Mouse (Mus musculus): Measurements from ENCODE around the gene Clcnkb. TPM values are rescaled to one million over a fixed set of nuclear protein-coding genes. Genes with fewer than 3 reads are reported as not detected.

Clcnkb gene
- polyA plus RNA-seq (2014; fragmentation: Nextera tagmentation; extraction: Ambion mirVana) = 3.6 and 6.0 TPM in 2 replicates

DNA sequence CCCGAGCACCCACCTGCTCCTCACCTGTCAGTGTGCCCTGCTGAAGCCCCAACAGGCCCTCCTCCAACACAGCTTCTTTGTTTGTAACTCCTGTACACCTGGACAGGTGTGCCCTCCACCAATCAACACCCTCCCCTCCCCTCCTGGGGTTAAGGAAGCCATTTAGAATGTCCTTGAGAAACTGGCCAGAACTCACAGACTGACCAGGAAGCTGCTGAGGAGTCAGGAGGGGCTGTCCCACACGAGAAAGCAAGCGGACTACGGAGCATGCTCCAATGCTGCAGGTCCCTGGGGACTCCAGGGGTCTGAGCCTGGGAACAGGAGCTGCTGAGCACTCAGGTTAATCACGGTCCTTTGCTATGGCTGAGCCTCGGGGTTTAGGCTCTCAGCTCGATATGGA is at the start of gene Clcnkb:
Gene Clcnkb, minus strand, starts transcription at position 91 of the 400 bp plus-strand sequence.
- peaks cover 9% of the 10 kb centered on the region for H3K4me1 ChIP-seq (ENCODE audit: control insufficient read depth, insufficient read depth, low read length)
- H3K4me2 ChIP-seq (replicated peaks; ENCODE audit: low read depth, low read length) = no peak within 1 kb of the TSS
- no peak for ATAC-seq (ENCODE audit: low FRiP score, low TSS enrichment)
- 68% methylated on average over 7 of the region's 7 CpGs for WGBS
- H3K4me3 ChIP-seq (ENCODE audit: low read length) = no peak within 1 kb of the TSS
- H3K36me3 ChIP-seq (ENCODE audit: control insufficient read depth, insufficient read depth, low read length) = no peaks in the 10 kb centered on the region
- no peak within 1 kb of the TSS for H3K27ac ChIP-seq (ENCODE audit: low read depth, low read length)
- H3K9me3 ChIP-seq (ENCODE audit: control insufficient read depth, low read length) = no peaks in the 10 kb centered on the region
- no peaks in the 10 kb centered on the region for H3K27me3 ChIP-seq (ENCODE audit: control insufficient read depth, insufficient read depth, low read length)
- no peak within 1 kb of the TSS for H3K9ac ChIP-seq (ENCODE audit: low read depth, low read length)

DNA sequence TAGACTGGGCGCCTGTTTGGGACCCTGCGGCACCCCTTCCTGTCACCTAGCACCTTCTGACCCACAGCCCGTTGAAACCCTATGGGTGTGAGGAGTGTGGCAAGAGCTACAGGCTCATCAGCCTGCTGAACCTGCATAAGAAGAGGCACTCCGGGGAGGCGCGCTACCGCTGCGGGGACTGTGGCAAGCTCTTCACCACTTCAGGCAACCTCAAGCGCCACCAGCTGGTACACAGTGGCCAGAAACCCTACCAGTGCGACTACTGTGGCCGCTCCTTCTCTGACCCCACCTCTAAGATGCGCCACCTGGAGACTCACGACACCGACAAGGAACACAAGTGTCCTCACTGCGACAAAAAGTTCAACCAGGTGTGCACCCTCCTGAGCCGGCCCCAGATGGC is 48.9 kb upstream of the Clcnkb start:
- 82% methylated on average over 16 of the region's 16 CpGs for WGBS
- no peaks in the 10 kb centered on the region for H3K9me3 ChIP-seq (ENCODE audit: control insufficient read depth, low read length)

DNA sequence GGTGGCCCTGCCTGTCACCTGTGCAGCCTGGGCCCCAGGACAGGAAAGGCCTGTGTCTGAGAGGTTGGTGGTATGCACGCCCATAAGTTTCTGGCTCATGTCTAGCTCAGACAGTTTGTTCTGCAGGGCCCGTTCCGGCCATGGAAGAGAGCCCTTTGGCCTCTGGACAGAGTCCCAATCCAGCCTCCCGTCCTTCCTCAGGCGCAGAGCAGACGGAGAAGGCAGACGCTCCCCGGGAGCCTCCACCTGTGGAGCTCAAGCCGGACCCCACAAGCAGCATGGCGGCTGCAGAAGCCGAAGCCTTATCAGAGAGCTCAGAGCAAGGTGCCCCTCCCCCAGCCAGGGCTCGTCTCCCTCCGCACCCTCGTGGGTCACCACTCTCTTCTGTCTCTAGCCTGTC is 47.7 kb upstream of the Clcnkb start:
- Histone ChIP-seq H3K27me3 (ENCODE audit: control insufficient read depth, insufficient read depth, low read length) (no peaks in the 10 kb centered on the region), H3K9me3 (ENCODE audit: control insufficient read depth, low read length) (no peaks in the 10 kb centered on the region), H3K4me2 (replicated peaks; ENCODE audit: low read depth, low read length) (no peak overlapping the region), H3K27ac (ENCODE audit: low read depth, low read length) (no peak overlapping the region), H3K9ac (ENCODE audit: low read depth, low read length) (no peak overlapping the region), H3K36me3 (ENCODE audit: control insufficient read depth, insufficient read depth, low read length) (peaks cover 75% of the 10 kb centered on the region), H3K4me1 (ENCODE audit: control insufficient read depth, insufficient read depth, low read length) (peaks cover 7% of the 10 kb centered on the region), H3K4me3 (ENCODE audit: low read length) (no peak overlapping the region)
- ATAC-seq (ENCODE audit: low FRiP score, low TSS enrichment) = no peak
- 84% methylated on average over 13 of the region's 14 CpGs for WGBS

More for the DNA sequence above, 48.9 kb upstream of the Clcnkb start:
- Histone ChIP-seq H3K4me2 (replicated peaks; ENCODE audit: low read depth, low read length) (no peak overlapping the region), H3K36me3 (ENCODE audit: control insufficient read depth, insufficient read depth, low read length) (peaks cover 84% of the 10 kb centered on the region), H3K4me3 (ENCODE audit: low read length) (no peak overlapping the region), H3K9ac (ENCODE audit: low read depth, low read length) (no peak overlapping the region), H3K27me3 (ENCODE audit: control insufficient read depth, insufficient read depth, low read length) (no peaks in the 10 kb centered on the region), H3K4me1 (ENCODE audit: control insufficient read depth, insufficient read depth, low read length) (no peaks in the 10 kb centered on the region), H3K27ac (ENCODE audit: low read depth, low read length) (no peak overlapping the region)
- ATAC-seq (ENCODE audit: low FRiP score, low TSS enrichment) = no peak

DNA sequence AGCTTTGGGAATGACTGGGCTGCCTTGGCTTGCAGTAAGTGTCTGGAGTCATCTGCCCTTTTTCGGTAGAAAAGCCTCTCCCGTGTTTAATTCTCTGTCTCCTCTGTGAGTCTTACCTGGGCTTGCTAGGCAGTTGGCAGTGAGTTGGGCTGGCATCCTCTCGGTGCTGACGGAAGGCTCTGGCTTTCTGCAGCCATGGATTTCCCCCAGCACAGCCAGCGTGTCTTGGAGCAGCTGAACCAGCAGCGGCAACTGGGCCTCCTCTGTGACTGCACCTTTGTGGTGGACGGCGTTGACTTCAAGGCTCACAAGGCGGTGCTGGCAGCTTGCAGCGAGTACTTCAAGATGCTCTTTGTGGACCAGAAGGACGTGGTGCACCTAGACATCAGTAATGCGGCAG is 45.8 kb upstream of the Clcnkb start:
- no peak for ATAC-seq (ENCODE audit: low FRiP score, low TSS enrichment)
- H3K4me2 ChIP-seq (replicated peaks; ENCODE audit: low read depth, low read length) = no peak overlapping the region
- H3K27me3 ChIP-seq (ENCODE audit: control insufficient read depth, insufficient read depth, low read length) = no peaks in the 10 kb centered on the region
- no peak overlapping the region for H3K27ac ChIP-seq (ENCODE audit: low read depth, low read length)
- peaks cover 58% of the 10 kb centered on the region for H3K36me3 ChIP-seq (ENCODE audit: control insufficient read depth, insufficient read depth, low read length)
- no peak overlapping the region for H3K9ac ChIP-seq (ENCODE audit: low read depth, low read length)
- H3K4me1 ChIP-seq (ENCODE audit: control insufficient read depth, insufficient read depth, low read length) = peaks cover 16% of the 10 kb centered on the region
- no peaks in the 10 kb centered on the region for H3K9me3 ChIP-seq (ENCODE audit: control insufficient read depth, low read length)
- WGBS = 91% methylated on average over 12 of the region's 12 CpGs
- no peak overlapping the region for H3K4me3 ChIP-seq (ENCODE audit: low read length)

DNA sequence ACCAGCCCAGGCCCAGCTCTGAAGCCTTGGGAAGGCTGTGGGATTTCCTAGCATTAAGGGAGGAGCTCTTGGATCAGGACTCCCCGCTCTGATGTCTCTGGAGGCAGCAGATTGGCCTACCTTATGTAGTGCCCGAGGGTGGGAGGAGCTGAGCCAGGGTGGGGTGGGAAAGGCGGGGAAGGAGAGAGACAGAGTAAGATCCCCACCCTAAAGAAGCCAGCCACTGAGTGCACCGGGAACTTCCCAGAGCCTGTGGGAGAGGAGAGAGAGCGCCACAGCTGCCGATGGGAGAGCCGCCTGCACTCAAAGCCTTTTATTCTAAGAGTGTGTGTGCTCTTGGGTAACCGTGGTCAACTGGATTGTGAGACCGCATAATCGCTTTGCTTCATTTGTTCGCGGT is 45.3 kb upstream of the Clcnkb start:
- 66% methylated on average over 12 of the region's 12 CpGs for WGBS
- Histone ChIP-seq H3K36me3 (ENCODE audit: control insufficient read depth, insufficient read depth, low read length) (peaks cover 53% of the 10 kb centered on the region), H3K9me3 (ENCODE audit: control insufficient read depth, low read length) (no peaks in the 10 kb centered on the region)

DNA sequence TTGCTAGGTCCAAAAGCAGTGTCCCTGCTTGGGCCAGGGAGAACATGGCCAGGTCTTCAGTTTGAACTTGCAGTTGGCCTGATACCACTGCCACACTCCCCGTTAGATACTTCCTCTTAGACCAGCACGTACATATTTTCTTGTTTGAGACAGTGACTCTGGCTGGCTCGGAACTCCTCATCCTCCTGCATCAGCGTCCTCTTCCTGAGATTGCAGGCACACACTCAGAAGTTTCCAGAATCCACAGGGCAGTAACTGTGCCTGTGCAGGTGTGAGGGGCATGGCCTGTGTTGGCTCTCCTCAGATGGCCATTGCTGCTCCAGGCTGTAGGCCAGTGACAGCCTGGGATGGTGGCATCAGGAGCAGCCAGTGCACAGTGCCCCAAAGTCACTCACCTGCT is 44.7 kb upstream of the Clcnkb start:
- Histone ChIP-seq H3K4me1 (ENCODE audit: control insufficient read depth, insufficient read depth, low read length) (peaks cover 16% of the 10 kb centered on the region), H3K9me3 (ENCODE audit: control insufficient read depth, low read length) (no peaks in the 10 kb centered on the region), H3K4me3 (ENCODE audit: low read length) (no peak overlapping the region), H3K36me3 (ENCODE audit: control insufficient read depth, insufficient read depth, low read length) (peaks cover 47% of the 10 kb centered on the region), H3K9ac (ENCODE audit: low read depth, low read length) (no peak overlapping the region), H3K27ac (ENCODE audit: low read depth, low read length) (no peak overlapping the region), H3K27me3 (ENCODE audit: control insufficient read depth, insufficient read depth, low read length) (no peaks in the 10 kb centered on the region), H3K4me2 (replicated peaks; ENCODE audit: low read depth, low read length) (no peak overlapping the region)
- WGBS = 90% methylated on average over 4 of the region's 4 CpGs
- ATAC-seq (ENCODE audit: low FRiP score, low TSS enrichment) = no peak

More for the DNA sequence above, 45.3 kb upstream of the Clcnkb start:
- Histone ChIP-seq H3K4me1 (ENCODE audit: control insufficient read depth, insufficient read depth, low read length) (peaks cover 16% of the 10 kb centered on the region), H3K4me2 (replicated peaks; ENCODE audit: low read depth, low read length) (no peak overlapping the region), H3K27me3 (ENCODE audit: control insufficient read depth, insufficient read depth, low read length) (no peaks in the 10 kb centered on the region), H3K9ac (ENCODE audit: low read depth, low read length) (no peak overlapping the region), H3K27ac (ENCODE audit: low read depth, low read length) (no peak overlapping the region), H3K4me3 (ENCODE audit: low read length) (no peak overlapping the region)
- ATAC-seq (ENCODE audit: low FRiP score, low TSS enrichment) = no peak

DNA sequence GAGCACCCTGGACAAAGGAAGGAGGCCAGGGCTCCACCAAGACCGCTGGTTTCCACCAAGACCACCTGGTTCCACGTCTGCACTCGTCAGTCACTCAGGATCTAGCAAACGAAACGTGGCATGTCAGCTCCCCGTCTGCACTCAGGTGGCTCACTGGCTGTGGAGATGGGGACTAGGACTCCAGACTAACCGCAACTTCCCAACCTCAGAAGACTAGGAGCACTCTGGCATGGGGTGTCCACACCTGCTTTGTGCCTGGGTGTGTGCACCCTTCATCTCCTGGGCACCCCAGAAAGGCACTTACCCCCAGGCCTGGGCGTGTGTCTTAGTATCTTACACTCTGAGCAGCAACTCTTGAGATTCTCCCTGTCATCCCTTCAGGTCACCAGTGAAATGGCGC is 44.0 kb upstream of the Clcnkb start:
- Histone ChIP-seq H3K4me3 (ENCODE audit: low read length) (no peak overlapping the region), H3K4me2 (replicated peaks; ENCODE audit: low read depth, low read length) (no peak overlapping the region), H3K9me3 (ENCODE audit: control insufficient read depth, low read length) (no peaks in the 10 kb centered on the region), H3K4me1 (ENCODE audit: control insufficient read depth, insufficient read depth, low read length) (peaks cover 18% of the 10 kb centered on the region), H3K36me3 (ENCODE audit: control insufficient read depth, insufficient read depth, low read length) (peaks cover 40% of the 10 kb centered on the region), H3K27ac (ENCODE audit: low read depth, low read length) (no peak overlapping the region), H3K27me3 (ENCODE audit: control insufficient read depth, insufficient read depth, low read length) (no peaks in the 10 kb centered on the region), H3K9ac (ENCODE audit: low read depth, low read length) (no peak overlapping the region)
- WGBS = 94% methylated on average over 9 of the region's 9 CpGs
- no peak for ATAC-seq (ENCODE audit: low FRiP score, low TSS enrichment)

DNA sequence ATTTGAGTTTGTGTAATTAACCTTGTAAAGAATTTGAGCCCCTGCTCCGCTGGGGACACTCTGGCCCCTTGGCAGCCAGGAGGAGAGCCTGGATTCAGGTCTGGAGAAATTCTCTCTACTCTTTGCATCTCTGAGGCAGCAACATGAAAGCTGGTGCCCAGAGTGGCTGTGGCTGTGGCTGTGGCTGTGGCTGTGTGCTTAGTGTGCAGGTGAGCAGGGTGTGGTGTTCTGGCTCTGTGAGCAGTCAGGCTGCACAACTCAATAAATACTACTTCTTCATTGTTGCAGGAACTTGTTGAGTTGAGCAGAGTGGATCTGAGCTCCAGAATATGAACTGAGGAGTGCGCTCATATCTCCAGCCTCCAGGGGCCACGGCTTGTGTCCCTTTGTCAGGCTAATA is 43.1 kb upstream of the Clcnkb start:
- ATAC-seq (ENCODE audit: low FRiP score, low TSS enrichment) = no peak
- Histone ChIP-seq H3K9me3 (ENCODE audit: control insufficient read depth, low read length) (no peaks in the 10 kb centered on the region), H3K27ac (ENCODE audit: low read depth, low read length) (peak overlapping the region; percentile 4; the same call in 1 of the 2 replicates), H3K4me2 (replicated peaks; ENCODE audit: low read depth, low read length) (no peak overlapping the region), H3K4me1 (ENCODE audit: control insufficient read depth, insufficient read depth, low read length) (peaks cover 21% of the 10 kb centered on the region), H3K27me3 (ENCODE audit: control insufficient read depth, insufficient read depth, low read length) (no peaks in the 10 kb centered on the region), H3K36me3 (ENCODE audit: control insufficient read depth, insufficient read depth, low read length) (peaks cover 31% of the 10 kb centered on the region), H3K4me3 (ENCODE audit: low read length) (no peak overlapping the region), H3K9ac (ENCODE audit: low read depth, low read length) (no peak overlapping the region)
- WGBS = 72% methylated on average over 3 of the region's 3 CpGs

DNA sequence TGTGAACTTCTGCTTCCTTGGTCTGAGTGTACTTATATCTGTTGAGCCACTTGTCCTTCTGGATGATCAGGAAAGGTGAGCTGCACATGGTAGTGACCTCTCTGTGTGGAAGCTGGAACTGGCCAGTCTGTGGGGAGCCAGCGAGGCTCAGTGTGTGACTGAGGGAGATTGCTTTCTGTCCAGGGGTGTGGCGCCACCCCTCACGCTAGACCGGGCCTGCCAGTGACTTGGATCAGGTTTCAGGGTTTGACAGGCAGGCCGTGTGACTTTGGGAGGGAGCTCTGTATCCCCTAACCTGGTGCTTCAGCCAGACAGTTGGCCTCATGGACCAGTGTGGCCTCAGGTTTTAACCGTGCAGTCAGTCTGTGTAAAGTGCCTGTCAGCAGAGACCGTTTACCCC is 42.4 kb upstream of the Clcnkb start:
- H3K27ac ChIP-seq (ENCODE audit: low read depth, low read length) = no peak overlapping the region
- H3K36me3 ChIP-seq (ENCODE audit: control insufficient read depth, insufficient read depth, low read length) = peaks cover 25% of the 10 kb centered on the region
- 8% methylated on average over 7 of the region's 7 CpGs for WGBS

More for the DNA sequence above, 42.4 kb upstream of the Clcnkb start:
- Histone ChIP-seq H3K4me1 (ENCODE audit: control insufficient read depth, insufficient read depth, low read length) (peaks cover 21% of the 10 kb centered on the region), H3K27me3 (ENCODE audit: control insufficient read depth, insufficient read depth, low read length) (no peaks in the 10 kb centered on the region), H3K9me3 (ENCODE audit: control insufficient read depth, low read length) (no peaks in the 10 kb centered on the region), H3K4me3 (ENCODE audit: low read length) (no peak overlapping the region), H3K4me2 (replicated peaks; ENCODE audit: low read depth, low read length) (no peak overlapping the region), H3K9ac (ENCODE audit: low read depth, low read length) (peak overlapping the region; percentile 31)
- ATAC-seq (ENCODE audit: low FRiP score, low TSS enrichment) = peak; percentile 85

All from kidney, embryonic 14.5 days (tissue).